Comparison of ENCODE assay signal across 14 mouse cellular contexts in genomic region chr9:51927680-51928079, GRCm38 (mm10). TPM values are rescaled to one million over a fixed set of nuclear protein-coding genes. Genes with fewer than 3 reads are reported as not detected.
DNase-seq lines count a peak whose midpoint lies in the region; ATAC-seq lines count a peak whose summit lies in the region.
"Had no signal": no experiment of that assay in that cellular context is flagged by ENCODE, and none has a peak within 500 bp of the region (broad histone marks: within the 10 kb centered on the region; RNA-seq: fewer than 3 reads in every experiment).

No protein-coding gene starts in this region.

- no peak overlapping the region for H3K4me3 ChIP-seq in hindbrain, embryonic 15.5 days
- H3K4me3 ChIP-seq in hindbrain, embryonic 14.5 days (replicated peaks; ENCODE audit: low read length), result no peak overlapping the region
- no peak overlapping the region for H3K4me3 ChIP-seq in neural tube, embryonic 13.5 days
- H3K4me3 ChIP-seq: forebrain, embryonic 10.5 days; liver, embryonic 15.5 days had no signal

- no peak for ATAC-seq in hindbrain, embryonic 15.5 days (ENCODE audit: low FRiP score, low read depth)
- no peak for ATAC-seq in hindbrain, embryonic 14.5 days (ENCODE audit: low FRiP score)
- no peak for ATAC-seq in neural tube, embryonic 13.5 days (ENCODE audit: low read depth)
- ATAC-seq in megakaryocyte, adult 5-6 weeks (ENCODE audit: poor library complexity, severe bottlenecking), result no peak

- no peak overlapping the region for H3K9ac ChIP-seq in hindbrain, embryonic 15.5 days
- H3K9ac ChIP-seq in hindbrain, embryonic 14.5 days, result no peak overlapping the region
- H3K9ac ChIP-seq in neural tube, embryonic 13.5 days, result no peak overlapping the region
- H3K9ac ChIP-seq: liver, embryonic 15.5 days had no signal

- peaks cover 12% of the 10 kb centered on the region for H3K4me1 ChIP-seq in hindbrain, embryonic 15.5 days (replicated peaks)
- 0 out of 2 replicates have a peak, but pooled peaks cover 2% of the 10 kb centered on the region for H3K4me1 ChIP-seq in hindbrain, embryonic 14.5 days (replicated peaks; ENCODE audit: control insufficient read depth, insufficient read depth, low read length)
- 0 out of 2 replicates have a peak, but pooled peaks cover 5% of the 10 kb centered on the region for H3K4me1 ChIP-seq in neural tube, embryonic 13.5 days (replicated peaks)
- H3K4me1 ChIP-seq: liver, embryonic 15.5 days had no signal

- intact Hi-C loops in left cerebral cortex, postnatal 14 days (cut with DNase I), result no loop called here

- H3K27ac ChIP-seq in hindbrain, embryonic 15.5 days (replicated peaks), result 0 out of 2 replicates have a peak overlapping the region, but pooled peaks have one; percentile 19
- no peak overlapping the region for H3K27ac ChIP-seq in hindbrain, embryonic 14.5 days
- H3K27ac ChIP-seq in neural tube, embryonic 13.5 days (replicated peaks), result no peak overlapping the region
- H3K27ac ChIP-seq: forebrain, embryonic 10.5 days; liver, embryonic 15.5 days had no signal

- no peaks in the 10 kb centered on the region for H3K36me3 ChIP-seq in hindbrain, embryonic 15.5 days
- no peaks in the 10 kb centered on the region for H3K36me3 ChIP-seq in hindbrain, embryonic 14.5 days (replicated peaks; ENCODE audit: control insufficient read depth, insufficient read depth)
- no peaks in the 10 kb centered on the region for H3K36me3 ChIP-seq in neural tube, embryonic 13.5 days
- H3K36me3 ChIP-seq: forebrain, embryonic 10.5 days; liver, embryonic 15.5 days had no signal

- no peaks in the 10 kb centered on the region for H3K9me3 ChIP-seq in hindbrain, embryonic 15.5 days
- no peaks in the 10 kb centered on the region for H3K9me3 ChIP-seq in hindbrain, embryonic 14.5 days (ENCODE audit: control insufficient read depth, low read length)
- no peaks in the 10 kb centered on the region for H3K9me3 ChIP-seq in neural tube, embryonic 13.5 days
- H3K9me3 ChIP-seq: forebrain, embryonic 10.5 days; liver, embryonic 15.5 days had no signal

- WGBS in hindbrain, embryonic 15.5 days, result 87% methylated on average over 3 of the region's 3 CpGs
- WGBS in hindbrain, embryonic 14.5 days, result 81% methylated on average over 3 of the region's 3 CpGs
- 61% methylated on average over 3 of the region's 3 CpGs for WGBS in neural tube, embryonic 13.5 days

- H3K4me2 ChIP-seq in hindbrain, embryonic 15.5 days, result no peak overlapping the region
- no peak overlapping the region for H3K4me2 ChIP-seq in hindbrain, embryonic 14.5 days (replicated peaks)
- peak overlapping the region; percentile 22; the same call in 1 of the 2 replicates for H3K4me2 ChIP-seq in neural tube, embryonic 13.5 days
- H3K4me2 ChIP-seq: liver, embryonic 15.5 days had no signal

- DNase-seq in embryo, embryonic 11.5 days (ENCODE audit: low read depth, low spot score), result peak; percentile 13
- no peak for DNase-seq in embryo, embryonic 10.5 days (ENCODE audit: low spot score)
- no peak for DNase-seq in hindbrain, embryonic 14.5 days (ENCODE audit: low spot score)
- no peak for DNase-seq in neural tube, embryonic 10.5 days (ENCODE audit: extremely low spot score, low spot score)
- no peak for DNase-seq in left cerebral cortex, postnatal 14 days (ENCODE audit: low spot score in 2 of 2)
- DNase-seq: adrenal gland, postnatal 25 days; kidney, postnatal 25 days; layer of hippocampus, postnatal 36 days; right cerebral cortex, postnatal 4 days had no signal

- no peaks in the 10 kb centered on the region for H3K27me3 ChIP-seq in hindbrain, embryonic 15.5 days
- H3K27me3 ChIP-seq in hindbrain, embryonic 14.5 days (ENCODE audit: control insufficient read depth, insufficient read depth, low read length), result no peaks in the 10 kb centered on the region
- no peaks in the 10 kb centered on the region for H3K27me3 ChIP-seq in neural tube, embryonic 13.5 days
- H3K27me3 ChIP-seq: liver, embryonic 15.5 days had no signal

RNA-seq across cellular contexts. Expression of gene Fdx1, which starts 35.7 kb away (rescaled TPM):
- polyA plus RNA-seq in hindbrain, embryonic 15.5 days (2015; fragmentation: Nextera tagmentation; extraction: Ambion mirVana), result 38.9 and 42.5 TPM in 2 replicates
- 40.8 and 46.1 TPM in 2 replicates for polyA plus RNA-seq in hindbrain, embryonic 14.5 days (2014; fragmentation: Nextera tagmentation; extraction: Ambion mirVana)
- polyA plus RNA-seq in neural tube, embryonic 13.5 days (2015; fragmentation: Nextera tagmentation; extraction: Ambion mirVana), result 41.9 and 43.9 TPM in 2 replicates
- 10 to 100 TPM; 14.0 to 16.3 TPM for total RNA-seq in left cerebral cortex, postnatal 14 days (2021)
- 9.5 and 12.1 TPM in 2 replicates for total RNA-seq in megakaryocyte, adult 5-6 weeks (2015)
- 3.2 and 3.5 TPM in 2 replicates for total RNA-seq in megakaryocyte, adult 5-6 weeks (2017)
